Mouse (Mus musculus) CH12.LX (cell line): Measurements from ENCODE around the gene Chpf. TPM values are rescaled to one million over a fixed set of nuclear protein-coding genes. Genes with fewer than 3 reads are reported as not detected.

Experiments used
- DNase-seq: peaks from one replicate; pipeline ENCODE4 v3.0.0-alpha.2; 2013; ENCODE audit errors: extremely low read depth
- H3K27ac ChIP-seq: 2 replicates; pipeline ENCODE4 v1.5.1; 2012; ENCODE audit warnings: low read depth, mild to moderate bottlenecking, control low read depth, moderate library complexity; ENCODE audit not compliant: insufficient read depth
- H3K27me3 ChIP-seq: replicated peaks from 2 replicates; pipeline ENCODE3; 2012; ENCODE audit warnings: inconsistent platforms
- H3K36me3 ChIP-seq, 2 experiments: replicated peaks in 1 of 2; 2 replicates each; pipeline versions ENCODE3 to v1.6.1; 2012; ENCODE audit warnings: inconsistent platforms in 1 of 2, low read length in 1 of 2, mild to moderate bottlenecking in 1 of 2, mixed read lengths in 1 of 2, moderate library complexity in 1 of 2; ENCODE audit not compliant: control insufficient read depth in 1 of 2, insufficient read depth in 1 of 2
- H3K4me1 ChIP-seq, 2 experiments: 2 replicates each; pipeline ENCODE4 v1.6.1; 2012; ENCODE audit warnings: inconsistent platforms in 1 of 2, moderate library complexity in 1 of 2; ENCODE audit not compliant: insufficient read depth in 2 of 2, control insufficient read depth in 1 of 2
- H3K4me2 ChIP-seq: 2 replicates; pipeline ENCODE4 v1.6.1; 2012; ENCODE audit warnings: low read depth, mild to moderate bottlenecking, control low read depth; ENCODE audit not compliant: poor library complexity, insufficient read depth, severe bottlenecking
- H3K4me3 ChIP-seq, 3 experiments: fragments of 150-350 bp in 1 of 3; sonication (generic) in 1 of 3; replicated peaks in 1 of 3; 2 replicates each; pipeline versions ENCODE3 to v1.5.1; 2011 to 2012; ENCODE audit warnings: low read depth in 2 of 3, low read length in 2 of 3, mild to moderate bottlenecking in 2 of 3, moderate library complexity in 2 of 3, control low read depth in 1 of 3, improper control_type of control experiment in 1 of 3, inconsistent platforms in 1 of 3, mixed read lengths in 1 of 3; ENCODE audit not compliant: poor library complexity in 1 of 3
- H3K79me2 ChIP-seq: replicated peaks from 2 replicates; pipeline ENCODE4 v1.6.1; 2012; ENCODE audit warnings: mild to moderate bottlenecking, moderate library complexity; ENCODE audit not compliant: control insufficient read depth, poor library complexity, insufficient read depth, severe bottlenecking; ENCODE audit errors: extremely low read depth
- H3K9ac ChIP-seq: 2 replicates; pipeline ENCODE4 v1.6.1; 2012; ENCODE audit warnings: low read depth, mild to moderate bottlenecking, control low read depth, moderate library complexity; ENCODE audit not compliant: insufficient read depth
- H3K9me3 ChIP-seq: replicated peaks from 2 replicates; pipeline ENCODE3; 2012; ENCODE audit warnings: low read length, inconsistent platforms, mixed read lengths
- BHLHE40 ChIP-seq: IDR thresholded peaks from 2 replicates; pipeline ENCODE4 v1.6.1; 2011; ENCODE audit warnings: mild to moderate bottlenecking, low read depth, low read length, improper control_type of control experiment
- CHD1 ChIP-seq: IDR thresholded peaks from 2 replicates; pipeline ENCODE4 v1.6.1; 2012; ENCODE audit warnings: low read depth, low read length, improper control_type of control experiment, inconsistent platforms
- CHD2 ChIP-seq: IDR thresholded peaks from 2 replicates; pipeline ENCODE4 v1.6.1; 2011; ENCODE audit warnings: low read length, improper control_type of control experiment
- E2F4 ChIP-seq: IDR thresholded peaks from 2 replicates; pipeline ENCODE4 v1.6.1; 2011; ENCODE audit warnings: low read depth, low read length, improper control_type of control experiment; ENCODE audit not compliant: insufficient replicate concordance
- ELF1 ChIP-seq: IDR thresholded peaks from 2 replicates; pipeline ENCODE4 v1.6.1; 2014; ENCODE audit warnings: low read depth, mild to moderate bottlenecking, inconsistent platforms, low read length, improper control_type of control experiment
- GABPA ChIP-seq: IDR thresholded peaks from 2 replicates; pipeline ENCODE4 v1.6.1; 2012; ENCODE audit warnings: low read depth, low read length, improper control_type of control experiment, inconsistent platforms; ENCODE audit not compliant: insufficient replicate concordance
- HCFC1 ChIP-seq: IDR thresholded peaks from 2 replicates; pipeline ENCODE4 v1.6.1; 2012; ENCODE audit warnings: low read depth, mild to moderate bottlenecking, inconsistent platforms, low read length, improper control_type of control experiment
- IRF4 ChIP-seq: IDR thresholded peaks from 2 replicates; pipeline ENCODE4 v1.6.1; 2014; ENCODE audit warnings: low read depth, mild to moderate bottlenecking, inconsistent platforms, low read length, improper control_type of control experiment
- JUN ChIP-seq: IDR thresholded peaks from 2 replicates; pipeline ENCODE4 v1.6.1; 2011; ENCODE audit warnings: low read depth, mild to moderate bottlenecking, low read length, improper control_type of control experiment, moderate library complexity; ENCODE audit not compliant: insufficient read depth
- JUND ChIP-seq: conservative IDR thresholded peaks from 2 replicates; pipeline ENCODE4 v1.6.1; 2011; ENCODE audit warnings: low read depth, low read length, improper control_type of control experiment
- KAT2A ChIP-seq: IDR thresholded peaks from 2 replicates; pipeline ENCODE4 v1.6.1; 2012; ENCODE audit warnings: low read length, improper control_type of control experiment, inconsistent platforms; ENCODE audit not compliant: insufficient replicate concordance
- MAX ChIP-seq: IDR thresholded peaks from 2 replicates; pipeline ENCODE4 v1.6.1; 2011; ENCODE audit warnings: low read length, improper control_type of control experiment
- MYC ChIP-seq: IDR thresholded peaks from 2 replicates; pipeline ENCODE4 v1.6.1; 2011; ENCODE audit warnings: low read depth, mild to moderate bottlenecking, improper control_type of control experiment, low read length
- PAX5 ChIP-seq: IDR thresholded peaks from 2 replicates; pipeline ENCODE4 v1.6.1; 2012; ENCODE audit warnings: low read length, inconsistent platforms, mixed read lengths
- POLR2A ChIP-seq: IDR thresholded peaks from 2 replicates; pipeline ENCODE4 v1.6.1; 2011; ENCODE audit warnings: low read depth, mild to moderate bottlenecking, improper control_type of control experiment, low read length
- POLR2AphosphoS2 ChIP-seq: IDR thresholded peaks from 2 replicates; pipeline ENCODE4 v1.6.1; 2011; ENCODE audit warnings: low read depth, low read length, improper control_type of control experiment
- SIN3A ChIP-seq: IDR thresholded peaks from 2 replicates; pipeline ENCODE4 v1.6.1; 2012; ENCODE audit warnings: low read length, improper control_type of control experiment, inconsistent platforms
- TBP ChIP-seq: conservative IDR thresholded peaks from 2 replicates; pipeline ENCODE4 v1.6.1; 2011; ENCODE audit warnings: low read depth, low read length, improper control_type of control experiment
- TCF12 ChIP-seq: IDR thresholded peaks from 2 replicates; pipeline ENCODE4 v1.6.1; 2014; ENCODE audit warnings: low read depth, mild to moderate bottlenecking, inconsistent platforms, low read length, improper control_type of control experiment
- UBTF ChIP-seq: IDR thresholded peaks from 2 replicates; pipeline ENCODE4 v1.6.1; 2012; ENCODE audit warnings: low read depth, mild to moderate bottlenecking, inconsistent platforms, low read length, improper control_type of control experiment, moderate library complexity
- USF1 ChIP-seq: IDR thresholded peaks from 2 replicates; pipeline ENCODE4 v1.6.1; 2014; ENCODE audit warnings: low read depth, mild to moderate bottlenecking, inconsistent platforms, low read length, improper control_type of control experiment
- USF2 ChIP-seq: conservative IDR thresholded peaks from 2 replicates; pipeline ENCODE4 v1.6.1; 2011; ENCODE audit warnings: low read depth, low read length, improper control_type of control experiment
- ZC3H11A ChIP-seq: IDR thresholded peaks from 2 replicates; pipeline ENCODE4 v1.6.1; 2012; ENCODE audit warnings: low read depth, mild to moderate bottlenecking, inconsistent platforms, low read length, improper control_type of control experiment
- ZKSCAN1 ChIP-seq: IDR thresholded peaks from 2 replicates; pipeline ENCODE4 v1.6.1; 2012; ENCODE audit warnings: low read depth, inconsistent platforms, low read length, improper control_type of control experiment, borderline replicate concordance
- ZNF384 ChIP-seq: IDR thresholded peaks from 2 replicates; pipeline ENCODE4 v1.6.1; 2012; ENCODE audit warnings: low read depth, low read length, improper control_type of control experiment, inconsistent platforms
- dilution Hi-C: fragments of 300-500 bp; cut with MboI; formaldehyde crosslinking; loops from 2 replicates; pipeline ENCODE4 v1.14.3; 2020; ENCODE audit warnings: low sequenced_read_pairs; ENCODE audit not compliant: extremely low pct_unique_long_range_greater_than_20kb, extremely low pct_ligation_motif_present
- in situ Hi-C: fragments of 300-500 bp; cut with MboI; formaldehyde crosslinking; loops from 3 replicates; pipeline ENCODE4 v1.14.3; 2019; ENCODE audit warnings: low sequenced_read_pairs, low pct_ligation_motif_present, low pct_unique_long_range_greater_than_20kb, mixed read lengths
- polyA plus RNA-seq: library from polyadenylated mRNA; unstranded; fragments of >175 nt; gene quantifications from 2 replicates; pipeline ENCODE4 v1.2.1, GENCODE M21; 2012; ENCODE audit warnings: low read depth; ENCODE audit not compliant: insufficient read length
- total RNA-seq, 2 experiments: library from RNA; depleted of rRNA; stranded (reverse); fragments of 300-350 nt in 1 of 2; fragments of >200 nt in 1 of 2; gene quantifications; 2 replicates each; pipeline ENCODE4 v1.2.3; 2012 to 2014

Chpf gene
- total and polyA plus RNA-seq, 3 experiments, result 14.6 to 30.4 (median 20.6) TPM

- Histone ChIP-seq H3K9ac (no peak overlapping the region; the same call in none of the 2 replicates), H3K27me3 (peaks cover 62% of the 10 kb centered on the region), H3K27ac (no peak overlapping the region), H3K4me2 (peak overlapping the region; percentile 93), H3K4me3 (peak overlapping the region; percentile 37 to 72 (median 53)), H3K79me2 (no peaks in the 10 kb centered on the region), H3K36me3 (peaks cover 0 to 1% of the 10 kb centered on the region in 2 experiments), H3K4me1 (peaks cover 14 to 17% of the 10 kb centered on the region in 2 experiments), H3K9me3 (no peaks in the 10 kb centered on the region)
- DNase-seq, result no peak
- dilution Hi-C loops (no loop called here), in situ Hi-C loops (no loop called here)
- TF ChIP-seq USF2, result no peak
- no peak for TF ChIP-seq TCF12
- 0 out of 2 replicates have a peak, but pooled peaks have one; percentile 26 for TF ChIP-seq UBTF
- no peak for TF ChIP-seq BHLHE40
- no peak for TF ChIP-seq CHD1
- no peak for TF ChIP-seq MAX
- no peak for TF ChIP-seq ZKSCAN1
- no peak for TF ChIP-seq E2F4
- no peak for TF ChIP-seq SIN3A
- no peak for TF ChIP-seq HCFC1
- TF ChIP-seq POLR2AphosphoS2, result no peak
- 0 out of 2 replicates have a peak, but pooled peaks have one; percentile 30 for TF ChIP-seq CHD2
- TF ChIP-seq, all 38 proteins: peak for 2
These were observed 7.9 kb upstream of the Chpf start for GRCm38 (mm10) chr1:75487040-75487404.

- in situ Hi-C loops, result no loop called here
These were observed 7.5 kb upstream of the Chpf start for GRCm38 (mm10) chr1:75486561-75486960.

GRCm38 (mm10) chr1:75480735-75481134, 1.6 kb upstream of the Chpf start:
- in situ Hi-C loops, result no loop called here
- peaks cover 7 to 24% of the 10 kb centered on the region in 2 experiments for H3K4me1 ChIP-seq
- H3K4me3 ChIP-seq, result no peak overlapping the region
- no peak overlapping the region for H3K9ac ChIP-seq
- H3K36me3 ChIP-seq, result peaks cover 8 to 16% of the 10 kb centered on the region in 2 experiments
- TF ChIP-seq USF2, result no peak
- TF ChIP-seq TCF12, result no peak
- no peak for TF ChIP-seq GABPA
- no peak for TF ChIP-seq ZC3H11A
- no peak for TF ChIP-seq USF1
- no peak for TF ChIP-seq MYC
- no peak for TF ChIP-seq UBTF
- TF ChIP-seq POLR2A, result no peak
- TF ChIP-seq CHD1, result no peak
- TF ChIP-seq IRF4, result no peak
- no peak for TF ChIP-seq ZNF384
- no peak for TF ChIP-seq ELF1
- no peak for TF ChIP-seq PAX5
- TF ChIP-seq ZKSCAN1, result no peak
- TF ChIP-seq JUN, result no peak
- TF ChIP-seq KAT2A, result no peak
- dilution Hi-C loops, result no loop called here
- no peaks in the 10 kb centered on the region for H3K9me3 ChIP-seq
- H3K4me2 ChIP-seq, result no peak overlapping the region
- H3K27ac ChIP-seq, result no peak overlapping the region
- H3K27me3 ChIP-seq, result peaks cover 7% of the 10 kb centered on the region
- peaks cover 5% of the 10 kb centered on the region; the same call in 1 of the 2 replicates for H3K79me2 ChIP-seq
- DNase-seq, result no peak

More at GRCm38 (mm10) chr1:75486561-75486960, 7.5 kb upstream of the Chpf start:
- H3K27ac ChIP-seq, result no peak overlapping the region
- H3K4me3 ChIP-seq, result peak overlapping the region in 1 of 3 experiments; percentile 72
- DNase-seq, result no peak
- H3K27me3 ChIP-seq, result peaks cover 57% of the 10 kb centered on the region
- no peak for TF ChIP-seq TBP
- no peak for TF ChIP-seq HCFC1
- TF ChIP-seq JUND, result no peak
- TF ChIP-seq CHD2, result no peak
- H3K9ac ChIP-seq, result no peak overlapping the region
- dilution Hi-C loops, result no loop called here
- peaks cover 0 to 1% of the 10 kb centered on the region in 2 experiments for H3K36me3 ChIP-seq
- no peaks in the 10 kb centered on the region for H3K9me3 ChIP-seq
- H3K4me2 ChIP-seq, result peak overlapping the region; percentile 93
- no peaks in the 10 kb centered on the region for H3K79me2 ChIP-seq
- peaks cover 14 to 17% of the 10 kb centered on the region in 2 experiments for H3K4me1 ChIP-seq
